Mouse (Mus musculus): ENCODE data around the gene Neb.
A peak's percentile ranks its signal among the peaks of the same experiment; 100 is the strongest.
"Not testable (repeated sequence)": the region's sequence is repeated elsewhere in the genome, so short reads cannot be mapped to it uniquely, and the experiment has no call there.

The Neb gene

GRCm38 (mm10) chr2:52179678-52180077, 198.6 kb downstream of the Neb start:
- DNase-seq (ENCODE audit: low read depth, low spot score), result peak; percentile 21

GRCm38 (mm10) chr2:52177726-52178125, 200.5 kb downstream of the Neb start:
- no peak for DNase-seq (ENCODE audit: low read depth, low spot score)

GRCm38 (mm10) chr2:52177184-52177583, 201.1 kb downstream of the Neb start:
- no peak for DNase-seq (ENCODE audit: low read depth, low spot score)

- no peak for DNase-seq (ENCODE audit: low read depth, low spot score)
Observed at GRCm38 (mm10) chr2:52176537-52176936, 201.7 kb downstream of the Neb start.

- no peak for DNase-seq (ENCODE audit: low read depth, low spot score)
Observed at GRCm38 (mm10) chr2:52174951-52175350, 203.3 kb downstream of the Neb start.

GRCm38 (mm10) chr2:52169243-52170005, 208.8 kb downstream of the Neb start:
- DNase-seq (ENCODE audit: low read depth, low spot score), result peak; percentile 29

- no peak for DNase-seq (ENCODE audit: low read depth, low spot score)
Observed at GRCm38 (mm10) chr2:52153064-52153463, 225.2 kb downstream of the Neb start.

- DNase-seq (ENCODE audit: low read depth, low spot score), result peak; percentile 56
Observed at GRCm38 (mm10) chr2:52133351-52133750, 244.9 kb downstream of the Neb start.

- not testable (repeated sequence) for DNase-seq (ENCODE audit: low read depth, low spot score)
Observed at GRCm38 (mm10) chr2:52131370-52131769, 246.9 kb downstream of the Neb start.

GRCm38 (mm10) chr2:52114086-52114485, 264.2 kb downstream of the Neb start:
- DNase-seq (ENCODE audit: low read depth, low spot score), result peak; percentile 34
